ENCODE assay signal across 8 mouse cellular contexts in genomic region chr4:138339963-138340362, GRCm38 (mm10). TPM values are rescaled to one million over a fixed set of nuclear protein-coding genes. Genes with fewer than 3 reads are reported as not detected.
DNase-seq lines count a peak whose midpoint lies in the region; ATAC-seq and TF ChIP-seq lines count a peak whose summit lies in the region.

No protein-coding gene starts in this region.

- no peak overlapping the region for H3K27ac ChIP-seq in layer of hippocampus, adult 2 months

- TF ChIP-seq CTCF in layer of hippocampus, adult 2 months (conservative IDR thresholded peaks at IDR 0.05) = peak; percentile 88

- peak; percentile 50 for DNase-seq in CD4-positive, CD25-positive, alpha-beta regulatory T cell, adult 2 months (ENCODE audit: low read depth, low spot score)
- DNase-seq in layer of hippocampus, adult 2 months (ENCODE audit: low spot score in 2 of 2) = peak in 1 of 2 experiments; percentile 73
- DNase-seq in layer of hippocampus, postnatal 36 days = no peak
- DNase-seq in R1 (ENCODE audit: low read depth, low spot score) = peak; percentile 75
- DNase-seq in embryo, embryonic 9.5 days (ENCODE audit: extremely low spot score) = peak; percentile 28
- DNase-seq in lung, postnatal 10 days = peak; percentile 68
- DNase-seq in urinary bladder, adult 2 months (ENCODE audit: low spot score) = no peak

- H3K4me3 ChIP-seq in layer of hippocampus, adult 2 months = no peak overlapping the region

- ATAC-seq in CD4-positive, CD25-positive, alpha-beta regulatory T cell, adult 4 months = no peak

RNA-seq across cellular contexts. Expression of gene Pink1, which starts 13.9 kb away (rescaled TPM):
- polyA plus RNA-seq in CD4-positive, CD25-positive, alpha-beta regulatory T cell, adult 4 months (2017; shearing (Covaris generic)) = 10 to 100 TPM; 12.9 to 22.6 TPM
- 100 to 1,000 TPM; 245 to 254 TPM for total RNA-seq in layer of hippocampus, adult 2 months (2021)
- 100 to 1,000 TPM; 228 to 239 TPM for total RNA-seq in layer of hippocampus, postnatal 36 days (2021)
- polyA plus RNA-seq in urinary bladder, adult 2 months (2012; rRNA removed) = 92.3 and 122 TPM in 2 replicates

RNA-seq across cellular contexts. Expression of gene Cda, which starts 27.8 kb away (rescaled TPM):
- not detected for polyA plus RNA-seq in CD4-positive, CD25-positive, alpha-beta regulatory T cell, adult 4 months (2017; shearing (Covaris generic))
- total RNA-seq in layer of hippocampus, adult 2 months (2021) = 1 to 10 TPM; 1.9 to 3.2 TPM
- total RNA-seq in layer of hippocampus, postnatal 36 days (2021) = 1 to 10 TPM; 2.5 to 3.6 TPM
- 3.3 and 4.1 TPM in 2 replicates for polyA plus RNA-seq in urinary bladder, adult 2 months (2012; rRNA removed)

RNA-seq across cellular contexts. Expression of gene Ddost, which starts 35.4 kb away (rescaled TPM):
- polyA plus RNA-seq in CD4-positive, CD25-positive, alpha-beta regulatory T cell, adult 4 months (2017; shearing (Covaris generic)) = 100 to 1,000 TPM in 1 of 2 experiments, 10 to 100 TPM in 1; 92.3 to 122 TPM
- 10 to 100 TPM; 93.1 to 93.5 TPM for total RNA-seq in layer of hippocampus, adult 2 months (2021)
- total RNA-seq in layer of hippocampus, postnatal 36 days (2021) = 10 to 100 TPM; 95.5 to 96.8 TPM
- 133 and 138 TPM in 2 replicates for polyA plus RNA-seq in urinary bladder, adult 2 months (2012; rRNA removed)

RNA-seq across cellular contexts. Expression of gene Fam43b, which starts 56.4 kb away (rescaled TPM):
- not detected for polyA plus RNA-seq in CD4-positive, CD25-positive, alpha-beta regulatory T cell, adult 4 months (2017; shearing (Covaris generic))
- 10 to 100 TPM; 26.5 to 33.1 TPM for total RNA-seq in layer of hippocampus, adult 2 months (2021)
- total RNA-seq in layer of hippocampus, postnatal 36 days (2021) = 10 to 100 TPM; 31.2 to 31.3 TPM
- 0.04 TPM in 1 of 2 replicates, not detected in the other for polyA plus RNA-seq in urinary bladder, adult 2 months (2012; rRNA removed)

Comparison
In these comparisons a context has a peak if more than half of its experiments do, and no peak if none do; other contexts are left out.
1. DNase-seq: peak in CD4-positive, CD25-positive, alpha-beta regulatory T cell, adult 2 months (single experiment), R1 (single experiment), embryo, embryonic 9.5 days (single experiment) and lung, postnatal 10 days (single experiment); none in layer of hippocampus, postnatal 36 days (0 of 2) and urinary bladder, adult 2 months (single experiment).